Mouse (Mus musculus): Measurements from ENCODE around the gene Dctn2. TPM values are rescaled to one million over a fixed set of nuclear protein-coding genes. Genes with fewer than 3 reads are reported as not detected.

Dctn2 gene
- polyA plus RNA-seq, 1 experiment from 2014 or later = 358 TPM

DNA sequence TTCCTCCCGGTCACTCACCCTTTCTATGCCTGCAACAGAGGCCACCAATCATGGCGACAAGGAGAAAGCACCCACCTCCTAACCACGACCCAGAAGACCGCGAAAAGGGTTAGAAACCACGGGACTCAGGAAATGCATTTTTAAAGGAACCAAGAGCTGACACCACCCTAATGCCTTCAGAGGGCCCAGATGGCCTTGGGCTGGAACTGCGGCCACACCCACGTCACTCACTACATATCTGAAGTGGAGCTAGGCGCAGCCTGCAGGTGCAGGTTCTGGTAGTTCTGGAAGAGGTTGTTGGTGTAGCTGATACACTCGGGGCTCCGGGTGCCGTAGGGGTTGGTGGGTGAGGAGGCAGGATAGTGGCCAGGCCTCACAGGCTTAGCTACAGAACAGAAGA is 35.5 kb upstream of the Dctn2 start:
- WGBS = 92% methylated on average over 12 of the region's 12 CpGs
- Histone ChIP-seq H3K27me3 (replicated peaks; ENCODE audit: control insufficient read depth, insufficient read depth, low read length) (no peaks in the 10 kb centered on the region), H3K27ac (ENCODE audit: low read depth, low read length) (no peak overlapping the region), H3K4me1 (ENCODE audit: control insufficient read depth, insufficient read depth, low read depth, low read length) (no peaks in the 10 kb centered on the region), H3K9ac (ENCODE audit: low read depth, low read length) (no peak overlapping the region), H3K4me2 (ENCODE audit: low read length) (no peak overlapping the region), H3K36me3 (ENCODE audit: control insufficient read depth, insufficient read depth, low read length) (peaks cover 47% of the 10 kb centered on the region), H3K9me3 (ENCODE audit: control insufficient read depth, low read length) (no peaks in the 10 kb centered on the region), H3K4me3 (ENCODE audit: low read length) (no peak overlapping the region)
- no peak for ATAC-seq

DNA sequence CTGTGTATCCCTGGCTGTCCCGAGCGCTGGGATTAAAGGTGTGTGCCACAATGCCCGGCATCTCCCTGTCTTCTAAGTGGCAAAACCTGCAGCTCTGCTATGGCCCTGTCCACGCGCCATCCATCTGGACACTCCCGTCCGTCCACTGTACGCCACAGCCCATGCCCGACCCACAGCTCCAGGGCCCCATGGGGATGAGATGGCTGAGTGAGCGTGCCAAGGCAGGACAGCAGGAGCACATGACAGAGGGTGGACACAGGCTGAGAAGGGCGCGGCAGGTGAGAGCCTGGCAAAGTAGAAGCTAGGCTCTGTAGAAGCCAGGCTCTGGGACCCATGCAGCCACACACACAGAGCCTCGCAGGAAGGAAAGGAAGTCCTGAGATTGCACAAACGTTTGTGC is 34.4 kb upstream of the Dctn2 start:
- H3K36me3 ChIP-seq (ENCODE audit: control insufficient read depth, insufficient read depth, low read length) = peaks cover 56% of the 10 kb centered on the region
- H3K4me2 ChIP-seq (ENCODE audit: low read length) = no peak overlapping the region

DNA sequence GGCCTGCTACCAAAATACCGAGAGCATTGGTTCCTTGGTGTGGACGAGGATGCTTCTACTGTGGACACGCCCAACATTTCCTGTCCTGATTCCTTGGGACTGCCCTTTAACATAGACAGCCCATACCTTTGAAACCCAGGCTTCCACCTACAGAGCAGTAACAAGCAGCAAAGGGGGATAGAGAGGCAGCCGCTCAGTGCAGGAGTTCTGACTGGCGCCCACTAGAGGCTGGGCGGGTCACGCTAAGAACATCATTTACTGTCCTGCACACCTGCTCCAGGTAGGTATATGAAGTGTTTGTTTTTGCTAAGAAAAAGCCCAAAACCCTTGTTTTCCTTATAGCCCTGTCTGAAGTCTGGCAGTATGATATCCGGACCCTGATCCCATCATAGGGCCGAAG is 33.0 kb upstream of the Dctn2 start:
- H3K9me3 ChIP-seq (ENCODE audit: control insufficient read depth, low read length) = no peaks in the 10 kb centered on the region
- no peak overlapping the region for H3K27ac ChIP-seq (ENCODE audit: low read depth, low read length)
- ATAC-seq = no peak
- H3K4me3 ChIP-seq (ENCODE audit: low read length) = no peak overlapping the region
- H3K27me3 ChIP-seq (replicated peaks; ENCODE audit: control insufficient read depth, insufficient read depth, low read length) = no peaks in the 10 kb centered on the region
- H3K4me2 ChIP-seq (ENCODE audit: low read length) = no peak overlapping the region
- H3K9ac ChIP-seq (ENCODE audit: low read depth, low read length) = no peak overlapping the region
- peaks cover 58% of the 10 kb centered on the region for H3K36me3 ChIP-seq (ENCODE audit: control insufficient read depth, insufficient read depth, low read length)
- H3K4me1 ChIP-seq (ENCODE audit: control insufficient read depth, insufficient read depth, low read depth, low read length) = no peaks in the 10 kb centered on the region
- 80% methylated on average over 9 of the region's 9 CpGs for WGBS

More for the DNA sequence above, 34.4 kb upstream of the Dctn2 start:
- ATAC-seq = no peak
- no peaks in the 10 kb centered on the region for H3K4me1 ChIP-seq (ENCODE audit: control insufficient read depth, insufficient read depth, low read depth, low read length)
- no peaks in the 10 kb centered on the region for H3K27me3 ChIP-seq (replicated peaks; ENCODE audit: control insufficient read depth, insufficient read depth, low read length)
- no peak overlapping the region for H3K27ac ChIP-seq (ENCODE audit: low read depth, low read length)
- no peaks in the 10 kb centered on the region for H3K9me3 ChIP-seq (ENCODE audit: control insufficient read depth, low read length)
- H3K9ac ChIP-seq (ENCODE audit: low read depth, low read length) = no peak overlapping the region
- H3K4me3 ChIP-seq (ENCODE audit: low read length) = no peak overlapping the region
- WGBS = 82% methylated on average over 14 of the region's 14 CpGs

DNA sequence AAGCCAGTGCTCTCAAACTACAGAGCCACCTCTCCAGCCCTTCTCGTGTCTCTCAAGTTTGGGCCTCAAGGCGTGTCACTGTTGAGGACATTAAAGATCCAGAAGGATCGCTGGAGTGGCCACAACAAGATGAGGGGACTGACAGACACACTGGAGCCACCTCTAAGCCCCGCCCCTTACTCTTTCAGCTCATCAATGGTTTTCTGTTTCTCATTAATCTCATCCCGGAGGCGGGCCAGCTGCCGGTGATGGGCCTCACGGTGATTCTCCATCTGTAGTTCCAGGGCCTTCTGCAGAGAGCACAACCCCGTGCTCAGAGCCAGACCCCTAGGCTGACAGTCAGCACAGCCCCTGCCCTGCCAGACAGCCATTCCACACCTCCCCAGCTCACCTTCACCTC is 29.6 kb upstream of the Dctn2 start:
- H3K9me3 ChIP-seq (ENCODE audit: control insufficient read depth, low read length) = no peaks in the 10 kb centered on the region
- no peaks in the 10 kb centered on the region for H3K4me1 ChIP-seq (ENCODE audit: control insufficient read depth, insufficient read depth, low read depth, low read length)
- H3K27me3 ChIP-seq (replicated peaks; ENCODE audit: control insufficient read depth, insufficient read depth, low read length) = no peaks in the 10 kb centered on the region
- H3K9ac ChIP-seq (ENCODE audit: low read depth, low read length) = no peak overlapping the region
- peaks cover 63% of the 10 kb centered on the region for H3K36me3 ChIP-seq (ENCODE audit: control insufficient read depth, insufficient read depth, low read length)
- 52% methylated on average over 9 of the region's 9 CpGs for WGBS
- no peak overlapping the region for H3K27ac ChIP-seq (ENCODE audit: low read depth, low read length)
- no peak for ATAC-seq
- H3K4me2 ChIP-seq (ENCODE audit: low read length) = no peak overlapping the region
- no peak overlapping the region for H3K4me3 ChIP-seq (ENCODE audit: low read length)

DNA sequence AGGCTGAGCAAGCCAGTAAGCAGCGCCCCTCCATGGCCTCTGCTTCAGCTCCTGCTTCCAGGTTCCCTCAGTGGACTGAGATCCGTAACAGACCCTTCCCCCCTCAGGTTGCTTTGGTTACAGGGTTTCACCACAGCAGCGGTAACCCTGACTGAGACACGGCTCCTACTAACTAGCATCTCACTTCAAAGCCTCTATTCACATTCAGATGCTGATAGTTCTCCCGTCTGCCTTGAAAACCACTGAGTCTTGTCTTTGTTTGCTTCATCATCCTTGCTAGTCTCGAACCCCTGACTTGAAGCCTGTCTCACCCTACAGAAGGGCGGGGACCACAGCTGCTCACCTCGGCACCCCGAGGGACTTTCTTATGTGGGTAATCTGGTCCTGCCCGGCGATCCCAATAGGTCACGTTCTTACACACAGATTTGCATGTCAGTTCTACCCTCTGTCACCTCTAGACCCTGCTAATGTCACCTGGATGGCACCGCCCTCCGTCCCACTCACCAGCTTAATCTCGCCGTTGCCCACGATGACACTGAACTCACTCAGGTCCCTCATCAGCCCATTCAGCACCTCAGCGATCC is 27.8 kb upstream of the Dctn2 start:
- H3K4me2 ChIP-seq (ENCODE audit: low read length) = no peak overlapping the region
- no peak overlapping the region for H3K27ac ChIP-seq (ENCODE audit: low read depth, low read length)
- no peaks in the 10 kb centered on the region for H3K9me3 ChIP-seq (ENCODE audit: control insufficient read depth, low read length)
- no peaks in the 10 kb centered on the region for H3K4me1 ChIP-seq (ENCODE audit: control insufficient read depth, insufficient read depth, low read depth, low read length)
- no peak overlapping the region for H3K4me3 ChIP-seq (ENCODE audit: low read length)
- 71% methylated on average over 18 of the region's 18 CpGs for WGBS
- H3K36me3 ChIP-seq (ENCODE audit: control insufficient read depth, insufficient read depth, low read length) = peaks cover 70% of the 10 kb centered on the region
- H3K27me3 ChIP-seq (replicated peaks; ENCODE audit: control insufficient read depth, insufficient read depth, low read length) = no peaks in the 10 kb centered on the region
- H3K9ac ChIP-seq (ENCODE audit: low read depth, low read length) = no peak overlapping the region
- ATAC-seq = no peak

DNA sequence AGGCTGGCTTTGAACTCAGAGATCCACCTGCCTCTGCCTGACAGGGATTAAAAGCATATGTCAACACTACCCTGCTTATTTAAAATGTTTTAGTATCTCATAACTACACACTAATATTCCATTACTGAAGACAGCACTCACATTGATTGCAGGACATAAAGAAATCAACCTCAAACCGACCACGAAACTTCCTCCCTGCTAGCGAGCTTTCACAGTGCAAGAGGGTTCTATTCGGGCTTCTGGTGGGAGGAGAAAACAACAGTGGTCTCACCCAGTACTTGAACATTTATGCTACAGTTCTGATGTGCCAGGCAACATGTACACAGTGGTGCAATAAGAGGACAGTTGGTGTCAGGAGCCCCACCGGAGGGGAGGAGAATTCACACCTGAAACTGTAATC is 15.4 kb upstream of the Dctn2 start:
- Histone ChIP-seq H3K27me3 (replicated peaks; ENCODE audit: control insufficient read depth, insufficient read depth, low read length) (no peaks in the 10 kb centered on the region), H3K4me3 (ENCODE audit: low read length) (no peak overlapping the region), H3K9me3 (ENCODE audit: control insufficient read depth, low read length) (no peaks in the 10 kb centered on the region), H3K4me1 (ENCODE audit: control insufficient read depth, insufficient read depth, low read depth, low read length) (no peaks in the 10 kb centered on the region), H3K36me3 (ENCODE audit: control insufficient read depth, insufficient read depth, low read length) (peaks cover 16% of the 10 kb centered on the region), H3K9ac (ENCODE audit: low read depth, low read length) (no peak overlapping the region), H3K4me2 (ENCODE audit: low read length) (no peak overlapping the region), H3K27ac (ENCODE audit: low read depth, low read length) (no peak overlapping the region)
- no peak for ATAC-seq
- WGBS = 83% methylated on average over 5 of the region's 5 CpGs

DNA sequence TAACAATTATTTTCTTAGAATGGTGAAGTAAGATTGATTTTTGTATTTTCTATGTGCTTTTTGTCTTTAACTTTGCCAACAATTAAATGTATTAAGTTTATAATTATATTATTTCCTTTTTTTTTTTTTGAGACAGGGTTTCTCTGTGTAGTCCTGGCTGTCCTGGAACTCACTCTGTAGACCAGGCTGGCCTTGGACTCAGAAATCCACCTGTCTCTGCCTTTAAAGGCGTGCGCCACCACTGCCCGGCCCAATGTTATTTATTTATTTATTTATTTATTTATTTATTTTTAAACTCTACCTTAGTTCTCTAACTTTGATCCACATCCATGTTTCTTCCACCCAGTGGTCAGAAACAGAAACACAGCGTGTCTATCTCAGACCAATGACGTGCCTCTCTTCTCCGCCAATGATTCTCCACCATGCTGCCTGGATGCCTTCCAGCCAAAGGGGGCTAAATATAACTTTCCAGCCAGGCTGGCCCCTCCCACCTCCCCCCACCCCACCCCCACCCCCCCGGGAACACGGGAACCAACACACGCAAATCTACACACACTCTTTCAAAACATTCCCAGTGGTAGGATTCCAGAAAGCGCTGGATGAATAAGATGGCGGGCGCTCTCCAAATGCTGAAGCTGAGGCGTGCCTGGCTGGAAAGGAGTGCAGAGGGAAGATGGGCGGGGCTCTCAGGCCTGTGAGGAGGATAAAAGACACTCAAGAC is 10.4 kb upstream of the Dctn2 start:
- 27% methylated on average over 14 of the region's 14 CpGs for WGBS
- Histone ChIP-seq H3K4me1 (ENCODE audit: control insufficient read depth, insufficient read depth, low read depth, low read length) (peaks cover 25% of the 10 kb centered on the region), H3K4me3 (ENCODE audit: low read length) (no peak overlapping the region), H3K27me3 (replicated peaks; ENCODE audit: control insufficient read depth, insufficient read depth, low read length) (no peaks in the 10 kb centered on the region), H3K9ac (ENCODE audit: low read depth, low read length) (no peak overlapping the region), H3K27ac (ENCODE audit: low read depth, low read length) (no peak overlapping the region), H3K9me3 (ENCODE audit: control insufficient read depth, low read length) (no peaks in the 10 kb centered on the region), H3K4me2 (ENCODE audit: low read length) (peak overlapping the region; percentile 31), H3K36me3 (ENCODE audit: control insufficient read depth, insufficient read depth, low read length) (no peaks in the 10 kb centered on the region)
- ATAC-seq = peak; percentile 50; the same call in 1 of the 2 replicates

DNA sequence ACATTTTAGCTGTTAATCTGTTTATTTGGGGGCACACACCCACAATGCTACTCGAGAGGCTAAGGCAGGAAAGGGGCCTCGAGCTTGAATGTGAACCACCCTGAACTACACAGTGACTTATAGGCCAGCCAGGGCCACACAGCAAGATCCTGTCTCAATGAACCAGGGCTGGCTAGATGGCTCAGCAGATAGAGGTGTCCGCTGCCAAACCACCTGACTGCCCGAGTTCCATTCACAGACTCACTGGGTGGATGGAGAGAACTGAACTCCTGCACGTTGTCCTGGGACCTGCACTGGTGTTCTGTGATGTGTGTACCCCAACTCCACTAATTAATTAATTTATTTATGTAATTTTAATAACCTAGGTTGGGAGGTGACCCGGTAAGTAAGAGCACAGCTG is 8.4 kb upstream of the Dctn2 start:
- Histone ChIP-seq H3K4me2 (ENCODE audit: low read length) (no peak overlapping the region), H3K27me3 (replicated peaks; ENCODE audit: control insufficient read depth, insufficient read depth, low read length) (no peaks in the 10 kb centered on the region), H3K27ac (ENCODE audit: low read depth, low read length) (no peak overlapping the region), H3K36me3 (ENCODE audit: control insufficient read depth, insufficient read depth, low read length) (no peaks in the 10 kb centered on the region), H3K4me1 (ENCODE audit: control insufficient read depth, insufficient read depth, low read depth, low read length) (peaks cover 34% of the 10 kb centered on the region), H3K4me3 (ENCODE audit: low read length) (no peak overlapping the region), H3K9me3 (ENCODE audit: control insufficient read depth, low read length) (no peaks in the 10 kb centered on the region), H3K9ac (ENCODE audit: low read depth, low read length) (no peak overlapping the region)
- WGBS = 83% methylated on average over 6 of the region's 6 CpGs
- ATAC-seq = no peak

DNA sequence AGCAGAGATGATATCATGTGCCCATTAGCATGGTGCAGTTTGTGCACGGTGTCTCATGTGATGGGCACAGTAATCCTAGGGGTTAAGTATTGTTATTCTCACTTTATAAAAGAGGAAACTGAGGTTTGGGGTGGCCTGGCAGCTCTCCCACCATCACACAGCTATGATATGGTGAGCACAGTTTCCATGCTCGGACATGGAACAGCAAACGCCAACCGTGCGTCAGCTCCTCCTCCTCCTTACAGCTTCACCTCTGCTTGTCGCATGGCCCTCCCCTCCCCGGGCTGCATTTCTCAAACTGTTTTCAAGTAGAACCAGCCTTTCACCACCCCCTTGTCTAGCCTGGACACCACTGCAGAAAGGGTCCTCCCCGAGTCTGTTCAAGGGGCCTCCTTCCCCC is 7.7 kb upstream of the Dctn2 start:
- Histone ChIP-seq H3K4me2 (ENCODE audit: low read length) (peak overlapping the region; percentile 88), H3K4me1 (ENCODE audit: control insufficient read depth, insufficient read depth, low read depth, low read length) (peaks cover 34% of the 10 kb centered on the region), H3K9me3 (ENCODE audit: control insufficient read depth, low read length) (no peaks in the 10 kb centered on the region), H3K9ac (ENCODE audit: low read depth, low read length) (no peak overlapping the region), H3K27ac (ENCODE audit: low read depth, low read length) (no peak overlapping the region), H3K27me3 (replicated peaks; ENCODE audit: control insufficient read depth, insufficient read depth, low read length) (no peaks in the 10 kb centered on the region), H3K36me3 (ENCODE audit: control insufficient read depth, insufficient read depth, low read length) (no peaks in the 10 kb centered on the region), H3K4me3 (ENCODE audit: low read length) (no peak overlapping the region)
- ATAC-seq = no peak
- WGBS = 72% methylated on average over 8 of the region's 8 CpGs
